Mouse (Mus musculus) urinary bladder, postnatal 14 days (tissue): ENCODE results near the gene Gpc6.

ENCODE experiments used
- DNase-seq: peaks from one replicate; pipeline ENCODE4 v3.0.0; 2021; ENCODE audit warnings: low spot score

The Gpc6 gene

GRCm38 (mm10) chr14:117061527-117061926, 136.4 kb downstream of the Gpc6 start:
- no peak for DNase-seq

GRCm38 (mm10) chr14:117068179-117068578, 143.1 kb downstream of the Gpc6 start:
- DNase-seq, result no peak

- no peak for DNase-seq
Measured at GRCm38 (mm10) chr14:117070470-117071085, 145.5 kb downstream of the Gpc6 start.

GRCm38 (mm10) chr14:117093586-117093985, 168.5 kb downstream of the Gpc6 start:
- no peak for DNase-seq

- no peak for DNase-seq
Measured at GRCm38 (mm10) chr14:117106900-117107299, 181.8 kb downstream of the Gpc6 start.

- DNase-seq, result no peak
Measured at GRCm38 (mm10) chr14:117113153-117113552, 188.0 kb downstream of the Gpc6 start.

- no peak for DNase-seq
Measured at GRCm38 (mm10) chr14:117122036-117122435, 196.9 kb downstream of the Gpc6 start.

- no peak for DNase-seq
Measured at GRCm38 (mm10) chr14:117130334-117130733, 205.2 kb downstream of the Gpc6 start.

- DNase-seq, result no peak
Measured at GRCm38 (mm10) chr14:117131324-117131723, 206.2 kb downstream of the Gpc6 start.

GRCm38 (mm10) chr14:117141077-117141848, 216.1 kb downstream of the Gpc6 start:
- no peak for DNase-seq

- DNase-seq, result no peak
Measured at GRCm38 (mm10) chr14:117146089-117146488, 221.0 kb downstream of the Gpc6 start.

GRCm38 (mm10) chr14:117146665-117147064, 221.6 kb downstream of the Gpc6 start:
- no peak for DNase-seq

- DNase-seq, result no peak
Measured at GRCm38 (mm10) chr14:117151621-117152020, 226.5 kb downstream of the Gpc6 start.

- no peak for DNase-seq
Measured at GRCm38 (mm10) chr14:117155884-117156465, 230.9 kb downstream of the Gpc6 start.

- DNase-seq, result no peak
Measured at GRCm38 (mm10) chr14:117157426-117157825, 232.3 kb downstream of the Gpc6 start.

- DNase-seq, result no peak
Measured at GRCm38 (mm10) chr14:117166350-117166749, 241.2 kb downstream of the Gpc6 start.

GRCm38 (mm10) chr14:117193364-117193763, 268.2 kb downstream of the Gpc6 start:
- DNase-seq, result no peak

- no peak for DNase-seq
Measured at GRCm38 (mm10) chr14:117202012-117202411, 276.9 kb downstream of the Gpc6 start.

GRCm38 (mm10) chr14:117203960-117204359, 278.8 kb downstream of the Gpc6 start:
- no peak for DNase-seq

GRCm38 (mm10) chr14:117214373-117214772, 289.3 kb downstream of the Gpc6 start:
- DNase-seq, result no peak

GRCm38 (mm10) chr14:117226920-117227319, 301.8 kb downstream of the Gpc6 start:
- DNase-seq, result no peak

- no peak for DNase-seq
Measured at GRCm38 (mm10) chr14:117230476-117230875, 305.4 kb downstream of the Gpc6 start.

GRCm38 (mm10) chr14:117238226-117238625, 313.1 kb downstream of the Gpc6 start:
- DNase-seq, result no peak
